Mouse (Mus musculus) retina, adult 2 months (tissue): ENCODE data around the gene Tmem268.

Experiments
- DNase-seq: peaks from one replicate; pipeline ENCODE4 v3.0.0-alpha.2; 2012; ENCODE audit warnings: low read depth, low spot score

The Tmem268 gene

GRCm38 (mm10) chr4:63600786-63601185, 42.2 kb downstream of the Tmem268 start:
- DNase-seq, result no peak

- no peak for DNase-seq
These were observed 42.7 kb downstream of the Tmem268 start for GRCm38 (mm10) chr4:63601263-63601662.

- no peak for DNase-seq
These were observed 46.4 kb downstream of the Tmem268 start, which contains the start of gene Gm11213 for GRCm38 (mm10) chr4:63604945-63605344. Gene Gm11213 (minus strand): TSS chr4:63605261.

- DNase-seq, result no peak
These were observed 47.0 kb downstream of the Tmem268 start for GRCm38 (mm10) chr4:63605545-63605944.

- DNase-seq, result no peak
These were observed 47.4 kb downstream of the Tmem268 start for GRCm38 (mm10) chr4:63605968-63606367.

- no peak for DNase-seq
These were observed 49.8 kb downstream of the Tmem268 start for GRCm38 (mm10) chr4:63608391-63608790.

GRCm38 (mm10) chr4:63621861-63622260, 63.3 kb downstream of the Tmem268 start:
- no peak for DNase-seq

GRCm38 (mm10) chr4:63622378-63622835, 63.8 kb downstream of the Tmem268 start, which contains the start of gene Tex48:
Gene Tex48 (minus strand): TSS chr4:63622428.
- no peak for DNase-seq

GRCm38 (mm10) chr4:63625563-63626080, 67.0 kb downstream of the Tmem268 start:
- no peak for DNase-seq

- no peak for DNase-seq
These were observed 68.5 kb downstream of the Tmem268 start for GRCm38 (mm10) chr4:63627111-63627510.

- no peak for DNase-seq
These were observed 74.6 kb downstream of the Tmem268 start for GRCm38 (mm10) chr4:63633181-63633580.
